Mouse (Mus musculus) heart, adult 2 months (tissue): Measurements from ENCODE around the gene Msrb1. TPM values are rescaled to one million over a fixed set of nuclear protein-coding genes. Genes with fewer than 3 reads are reported as not detected.
"Not testable (repeated sequence)": the region's sequence is repeated elsewhere in the genome, so short reads cannot be mapped to it uniquely, and the experiment has no call there.

Experiments used
- DNase-seq, 2 experiments: peaks; one replicate each; pipeline ENCODE4 v3.0.0; 2021
- H3K27ac ChIP-seq: fragments of 200-600 bp; 2 replicates; pipeline ENCODE4 v1.8.1; 2022
- H3K27me3 ChIP-seq: fragments of 200-500 bp; 2 replicates; pipeline ENCODE4 v1.6.1; 2012; ENCODE audit warnings: mild to moderate bottlenecking, low read length, inconsistent platforms, mixed read lengths; ENCODE audit not compliant: control insufficient read depth, insufficient read depth
- H3K36me3 ChIP-seq: fragments of 200-500 bp; 2 replicates; pipeline ENCODE4 v1.6.1; 2012; ENCODE audit warnings: low read length, inconsistent platforms; ENCODE audit not compliant: control insufficient read depth, insufficient read depth
- H3K4me1 ChIP-seq: fragments of 200-500 bp; 2 replicates; pipeline ENCODE4 v1.6.1; 2011; ENCODE audit warnings: low read length; ENCODE audit not compliant: control insufficient read depth, insufficient read depth
- H3K4me3 ChIP-seq: fragments of 200-600 bp; 2 replicates; pipeline ENCODE4 v1.8.1; 2022
- H3K79me2 ChIP-seq: fragments of 200-500 bp; replicated peaks from 2 replicates; pipeline ENCODE4 v1.6.1; 2012; ENCODE audit warnings: mild to moderate bottlenecking, inconsistent platforms, low read length, moderate library complexity, mixed read lengths; ENCODE audit not compliant: control insufficient read depth, insufficient read depth
- H3K9ac ChIP-seq: fragments of 200-500 bp; 2 replicates; pipeline ENCODE4 v1.6.1; 2012; ENCODE audit warnings: low read depth, mild to moderate bottlenecking, control low read depth, inconsistent platforms, low read length, mixed read lengths
- CTCF ChIP-seq: fragments of 200-600 bp; IDR thresholded peaks from 2 replicates; pipeline ENCODE4 v1.8.1; 2022; ENCODE audit warnings: antibody characterized with exemption, mild to moderate bottlenecking, moderate library complexity
- EP300 ChIP-seq: fragments of 200-500 bp; IDR thresholded peaks from 2 replicates; pipeline ENCODE4 v1.6.1; 2011; ENCODE audit warnings: low read depth, low read length, control low read depth; ENCODE audit not compliant: insufficient read depth
- POLR2A ChIP-seq: fragments of 200-500 bp; IDR thresholded peaks from 2 replicates; pipeline ENCODE4 v1.6.1; 2011; ENCODE audit warnings: mild to moderate bottlenecking, low read depth, low read length, control low read depth; ENCODE audit not compliant: insufficient read depth
- WGBS: fragments of 180-500 bp; shearing (Covaris S2); methylation state at CpG from one replicate; pipeline ENCODE4 v1.1.7; 2018; 5-methylcytosine and 5-hydroxymethylcytosine counted together
- intact Hi-C: fragments of 180-260 bp; cut with DNase I; formaldehyde crosslinking; loops from one replicate; pipeline ENCODE4 v1.15.1; 2025
- polyA plus RNA-seq: library from polyadenylated mRNA; depleted of rRNA; stranded (reverse); fragments of >200 nt; gene quantifications from 2 replicates; pipeline ENCODE4 v1.2.3, GENCODE M21; 2012
- total RNA-seq, 2 experiments: library from RNA; stranded (reverse); gene quantifications; 2 replicates each; pipeline ENCODE4 v1.2.3; 2021

Msrb1 gene
- total and polyA plus RNA-seq, 3 experiments: 154 to 178 (median 155) TPM

GRCm38 (mm10) chr17:24716166-24716682 lies 20.2 kb upstream of the Msrb1 start:
- Histone ChIP-seq H3K36me3 (no peaks in the 10 kb centered on the region; the same call in 1 of the 2 replicates), H3K79me2 (no peaks in the 10 kb centered on the region), H3K27me3 (no peaks in the 10 kb centered on the region), H3K9ac (no peak overlapping the region), H3K4me1 (peaks cover 2% of the 10 kb centered on the region; the same call in 1 of the 2 replicates), H3K27ac (no peak overlapping the region), H3K4me3 (no peak overlapping the region)
- no peak for DNase-seq
- TF ChIP-seq POLR2A (no peak), EP300 (no peak), CTCF (no peak)
- intact Hi-C loops: no loop called here
- 96% methylated on average over 15 of the region's 15 CpGs for WGBS

- no peaks in the 10 kb centered on the region for H3K27me3 ChIP-seq
- no peak within 1 kb of the TSS for H3K27ac ChIP-seq
- 73% methylated on average over 4 of the region's 4 CpGs for WGBS
- TF ChIP-seq EP300: no peak
- TF ChIP-seq POLR2A: no peak
- TF ChIP-seq CTCF: no peak
- H3K79me2 ChIP-seq: no peaks in the 10 kb centered on the region
- no peak within 1 kb of the TSS for H3K4me3 ChIP-seq
- no peak within 1 kb of the TSS for H3K9ac ChIP-seq
- intact Hi-C loops: no loop called here
- H3K36me3 ChIP-seq: peaks cover 12% of the 10 kb centered on the region
- peaks cover 5% of the 10 kb centered on the region for H3K4me1 ChIP-seq
- no peak for DNase-seq
Observed at GRCm38 (mm10) chr17:24717943-24718342, 18.5 kb upstream of the Msrb1 start, which contains the start of the genes Rnf151 and Rps2. TSS of gene Rnf151 (minus strand) at chr17:24718063. TSS of gene Rps2 (plus strand) at chr17:24718116.

- WGBS: 66% methylated on average over 5 of the region's 5 CpGs
- H3K9ac ChIP-seq, H3K27me3 ChIP-seq, H3K27ac ChIP-seq, H3K4me1 ChIP-seq, DNase-seq, H3K79me2 ChIP-seq: not testable (repeated sequence)
- 0 out of 2 replicates have a peak, but pooled peaks have one; percentile 6 for TF ChIP-seq CTCF
- peaks cover 12% of the 10 kb centered on the region for H3K36me3 ChIP-seq
- peak overlapping the region; percentile 74 for H3K4me3 ChIP-seq
- intact Hi-C loops: loop anchor here (1.0 kb wide), 1 partner anchor 12 kb away; the partner anchor contains the start of gene Tbl3
Observed at GRCm38 (mm10) chr17:24718938-24719337, 17.5 kb upstream of the Msrb1 start.

GRCm38 (mm10) chr17:24719494-24720222 lies 16.8 kb upstream of the Msrb1 start:
- intact Hi-C loops: loop anchor here (1.0 kb wide), 1 partner anchor 12 kb away; the partner anchor contains the start of gene Tbl3
- H3K4me3 ChIP-seq: peak overlapping the region; percentile 74
- H3K4me1 ChIP-seq: peaks cover 7% of the 10 kb centered on the region
- H3K9ac ChIP-seq: peak overlapping the region; percentile 86
- DNase-seq: peak; percentile 96 to 99
- no peaks in the 10 kb centered on the region for H3K79me2 ChIP-seq
- TF ChIP-seq POLR2A (peak; percentile 99), CTCF (no peak), EP300 (peak; percentile 25; the same call in 1 of the 2 replicates)
- WGBS: under 1% methylated on average over 61 of the region's 61 CpGs
- H3K27me3 ChIP-seq: no peaks in the 10 kb centered on the region
- peak overlapping the region; percentile 87 for H3K27ac ChIP-seq
- H3K36me3 ChIP-seq: peaks cover 12% of the 10 kb centered on the region

- DNase-seq: not testable (repeated sequence)
- H3K36me3 ChIP-seq: peaks cover 12% of the 10 kb centered on the region
- 1% methylated on average over 11 of the region's 11 CpGs for WGBS
Observed at GRCm38 (mm10) chr17:24720616-24721015, 15.8 kb upstream of the Msrb1 start.

GRCm38 (mm10) chr17:24721383-24721955 lies 15.0 kb upstream of the Msrb1 start:
- H3K9ac ChIP-seq: peak overlapping the region; percentile 23; the same call in 1 of the 2 replicates

More at GRCm38 (mm10) chr17:24720616-24721015, 15.8 kb upstream of the Msrb1 start:
- peak overlapping the region; percentile 69 for H3K9ac ChIP-seq
- H3K4me1 ChIP-seq, H3K79me2 ChIP-seq, H3K27me3 ChIP-seq, intact Hi-C loops: not testable (repeated sequence)
- peak overlapping the region; percentile 22 for H3K27ac ChIP-seq
- peak overlapping the region; percentile 74 for H3K4me3 ChIP-seq

More at GRCm38 (mm10) chr17:24721383-24721955, 15.0 kb upstream of the Msrb1 start:
- H3K4me1 ChIP-seq, H3K79me2 ChIP-seq, H3K4me3 ChIP-seq, H3K27ac ChIP-seq, H3K27me3 ChIP-seq, intact Hi-C loops, DNase-seq: not testable (repeated sequence)
- TF ChIP-seq POLR2A: 0 out of 2 replicates have a peak, but pooled peaks have one; percentile 27
- peaks cover 12% of the 10 kb centered on the region for H3K36me3 ChIP-seq
- 28% methylated on average over 7 of the region's 7 CpGs for WGBS
